Mouse (Mus musculus) embryonic fibroblast, embryonic 13.5 days (primary cell): ENCODE data around the gene Galnt2. TPM values are rescaled to one million over a fixed set of nuclear protein-coding genes. Genes with fewer than 3 reads are reported as not detected.

Experiments
- H3K27ac ChIP-seq: 2 replicates; pipeline ENCODE4 v1.5.1; 2012; ENCODE audit warnings: low read length, control low read depth, inconsistent platforms; ENCODE audit not compliant: insufficient read depth
- H3K4me1 ChIP-seq: 2 replicates; pipeline ENCODE4 v1.6.1; 2011; ENCODE audit warnings: low read length; ENCODE audit not compliant: control insufficient read depth, insufficient read depth
- H3K4me3 ChIP-seq: 2 replicates; pipeline ENCODE4 v1.5.1; 2011; ENCODE audit warnings: mild to moderate bottlenecking, control low read depth, low read length; ENCODE audit not compliant: insufficient read depth
- CTCF ChIP-seq: IDR thresholded peaks from 2 replicates; pipeline ENCODE4 v1.5.1; 2011; ENCODE audit warnings: mild to moderate bottlenecking, control low read depth, low read length, moderate library complexity, borderline replicate concordance; ENCODE audit not compliant: insufficient read depth
- POLR2A ChIP-seq: IDR thresholded peaks from 2 replicates; pipeline ENCODE4 v1.6.1; 2011; ENCODE audit warnings: low read depth, mild to moderate bottlenecking, control low read depth, low read length, moderate library complexity
- polyA plus RNA-seq: library from polyadenylated mRNA; stranded (reverse); fragments of >200 nt; gene quantifications from 2 replicates; pipeline ENCODE4 v1.2.4, GENCODE M21; 2011; ENCODE audit warnings: low read depth; ENCODE audit not compliant: missing spikeins, insufficient read length

Gene Galnt2
- polyA plus RNA-seq, 1 experiment: 20.3 TPM

DNA sequence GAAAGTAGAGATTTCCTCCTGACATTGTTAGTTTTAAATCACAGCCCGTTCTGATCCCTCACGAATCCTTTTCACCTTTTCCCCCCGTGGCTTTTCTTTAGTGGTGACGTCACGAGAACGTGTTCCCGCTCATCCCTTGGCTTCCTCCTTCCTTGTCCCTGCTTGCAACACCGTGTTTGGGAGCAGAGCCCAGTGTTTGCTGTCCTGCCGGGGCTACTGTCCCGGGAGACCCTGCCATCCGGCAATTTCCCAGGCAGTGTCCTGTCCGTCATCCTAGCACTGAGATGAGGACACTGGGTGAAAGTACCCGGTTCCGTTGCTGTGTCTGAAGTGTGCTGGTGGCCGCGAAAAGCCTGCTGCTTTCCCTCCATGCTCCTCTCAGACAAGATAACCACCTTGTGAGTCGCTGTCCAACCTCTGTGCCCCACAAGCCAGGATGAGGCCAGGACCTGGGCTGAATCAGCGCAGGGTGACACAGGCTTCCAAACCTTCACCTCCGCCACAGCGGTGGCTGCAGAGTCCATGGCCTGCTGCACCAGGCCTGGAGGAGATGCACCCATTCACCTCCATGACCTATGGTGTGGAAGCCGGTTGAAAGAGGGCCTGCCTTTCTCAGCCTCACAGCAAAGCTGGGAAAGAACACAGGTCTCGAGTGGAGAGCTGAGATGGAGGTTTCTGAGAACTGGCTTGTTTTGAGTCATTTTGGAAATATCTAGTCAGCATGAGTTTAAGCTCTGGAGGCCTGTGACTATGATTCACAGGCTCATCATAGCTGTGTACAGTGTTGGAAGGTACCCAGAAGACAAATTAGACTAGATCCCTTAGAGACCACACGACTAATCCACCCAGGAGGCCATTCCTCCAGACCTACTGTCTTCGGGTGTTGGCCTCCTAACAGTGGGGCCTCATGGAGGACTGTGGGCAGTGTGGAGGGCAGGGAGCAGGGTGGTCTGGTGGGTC is 47.0 kb downstream of the Galnt2 start:
- Histone ChIP-seq H3K27ac (peak overlapping the region; percentile 94), H3K4me1 (peaks cover 24% of the 10 kb centered on the region), H3K4me3 (no peak overlapping the region)
- no peak for TF ChIP-seq POLR2A
- no peak for TF ChIP-seq CTCF

DNA sequence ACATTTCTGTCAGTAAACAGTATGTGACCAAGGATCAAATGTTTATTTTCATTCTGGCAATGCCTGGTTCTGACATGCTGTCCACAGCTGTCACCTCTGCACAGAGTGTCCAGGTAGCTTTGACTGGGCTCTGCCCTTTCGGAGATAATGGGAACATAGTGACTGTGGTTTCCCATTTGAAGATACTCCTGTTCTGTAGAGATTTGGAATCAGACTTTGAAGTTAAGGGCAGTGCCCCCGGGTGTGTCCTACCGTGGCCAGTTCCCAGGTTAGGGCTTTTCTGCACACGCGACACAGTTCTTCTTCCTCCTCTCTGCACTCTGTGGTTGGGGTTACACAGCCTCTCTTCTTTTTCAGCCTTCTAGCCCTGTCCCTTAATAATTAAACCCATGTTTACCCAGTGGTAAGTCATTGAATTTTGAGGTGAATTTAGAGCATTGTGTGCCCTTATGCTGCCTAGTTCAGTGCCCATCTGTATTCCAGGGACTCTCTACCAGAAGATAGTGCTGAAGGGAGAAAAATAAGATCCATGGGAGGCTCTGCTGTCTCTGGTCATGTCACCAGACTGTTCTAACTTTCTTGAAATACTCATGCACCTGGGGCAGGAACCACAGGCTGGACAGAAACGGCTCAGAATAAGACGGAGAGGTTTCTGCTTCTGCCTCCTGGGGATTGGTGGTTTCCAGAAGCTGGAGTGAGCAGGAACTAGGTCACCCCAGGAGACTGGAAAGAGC is 47.9 kb downstream of the Galnt2 start:
- no peak for TF ChIP-seq POLR2A
- no peak for TF ChIP-seq CTCF
- H3K4me3 ChIP-seq: no peak overlapping the region
- H3K4me1 ChIP-seq: peaks cover 32% of the 10 kb centered on the region
- H3K27ac ChIP-seq: peak overlapping the region; percentile 91

DNA sequence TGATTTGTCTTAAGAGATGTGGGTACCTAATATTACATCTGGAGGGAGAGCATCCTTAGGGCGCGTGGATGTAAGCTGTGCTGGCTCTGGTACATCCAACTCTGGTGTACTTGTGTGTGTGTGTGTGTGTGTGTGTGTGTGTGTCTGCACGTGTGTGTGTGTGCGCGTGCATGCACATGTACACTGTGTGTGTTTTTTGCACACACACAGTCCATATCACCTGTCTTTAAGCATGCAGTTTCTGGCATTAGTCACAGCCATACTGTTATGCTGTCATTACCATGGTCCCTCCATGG is 48.4 kb downstream of the Galnt2 start:
- H3K4me1 ChIP-seq: peaks cover 36% of the 10 kb centered on the region
- no peak overlapping the region for H3K27ac ChIP-seq
- TF ChIP-seq CTCF: no peak
- TF ChIP-seq POLR2A: no peak
- H3K4me3 ChIP-seq: no peak overlapping the region

DNA sequence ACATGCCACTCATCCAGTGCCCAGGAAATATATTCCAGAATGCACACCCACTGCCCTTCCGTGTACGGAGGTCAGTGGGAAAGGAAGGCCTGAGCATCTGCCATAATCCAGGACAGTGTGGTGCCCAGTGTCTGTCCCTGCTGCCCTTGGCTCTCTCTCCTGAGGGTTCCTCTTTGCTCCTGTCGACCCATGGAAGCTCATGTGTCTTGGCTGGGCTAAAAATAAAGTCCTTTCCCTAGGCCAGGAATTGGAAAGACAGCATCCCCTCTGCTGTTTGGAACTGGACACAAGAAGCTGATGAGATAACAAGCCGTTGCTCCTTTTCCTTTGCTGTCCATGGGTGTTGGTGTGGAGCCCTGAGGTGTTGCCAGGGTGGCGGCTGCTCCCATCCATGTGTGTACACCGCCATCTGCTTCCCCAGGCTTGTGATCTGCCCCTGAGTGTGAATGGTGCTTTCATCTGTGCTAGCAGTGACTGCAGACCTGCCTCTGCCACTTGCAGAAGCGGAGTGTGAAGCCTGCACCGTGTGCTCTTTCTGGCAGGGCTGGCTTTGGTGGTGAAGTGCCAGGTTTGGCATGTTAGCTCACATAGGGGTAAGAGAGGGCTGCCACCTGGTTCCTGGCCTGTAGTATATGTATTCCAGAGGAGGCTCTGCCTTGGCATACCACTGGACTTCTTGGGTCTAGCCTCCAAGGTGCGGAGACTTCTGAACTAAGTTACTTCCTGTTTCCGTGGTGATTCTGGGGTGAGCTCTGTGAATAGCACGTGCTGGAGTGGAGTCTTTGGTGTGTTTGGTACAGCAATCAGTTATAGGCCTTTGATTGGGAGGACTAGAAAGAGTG is 50.7 kb downstream of the Galnt2 start:
- no peak overlapping the region for H3K4me3 ChIP-seq
- peaks cover 43% of the 10 kb centered on the region for H3K4me1 ChIP-seq
- no peak overlapping the region for H3K27ac ChIP-seq
- no peak for TF ChIP-seq POLR2A
- no peak for TF ChIP-seq CTCF

DNA sequence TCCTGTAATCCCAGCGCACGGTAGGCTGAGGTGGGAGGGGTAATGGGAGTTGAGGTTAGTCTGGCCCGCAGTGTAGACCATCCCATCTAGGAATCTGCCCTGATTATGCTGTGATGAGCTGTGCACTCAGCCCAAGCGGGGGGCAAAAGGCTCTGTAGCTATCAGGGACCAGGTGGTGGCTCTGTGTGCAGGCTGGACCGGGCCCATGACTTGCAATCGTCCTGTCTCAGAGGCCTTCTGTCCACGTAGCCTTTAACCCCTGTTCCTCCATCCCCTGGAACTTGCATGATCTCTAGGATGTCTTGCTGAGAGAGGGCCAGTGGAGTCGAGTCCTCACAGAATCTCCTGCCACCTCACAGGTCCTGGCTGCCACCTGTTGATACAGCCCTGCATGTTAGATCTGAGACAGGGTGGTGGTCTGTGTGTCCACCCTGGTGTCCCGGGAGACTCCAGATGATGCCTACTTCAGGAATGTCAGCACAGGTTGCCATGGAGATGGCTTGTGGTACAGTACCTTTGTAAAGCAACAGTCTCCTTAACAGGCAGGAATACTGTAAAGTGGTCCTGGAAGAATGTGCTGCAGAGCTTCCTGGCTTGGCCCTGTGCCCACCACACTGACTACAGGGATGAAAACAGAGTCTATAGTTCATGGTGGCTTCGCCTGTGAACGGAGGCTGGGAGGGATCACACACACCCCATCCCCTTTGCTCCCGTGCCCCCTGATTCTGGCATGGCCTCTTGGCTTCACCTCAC is 51.9 kb downstream of the Galnt2 start:
- no peak for TF ChIP-seq CTCF
- no peak for TF ChIP-seq POLR2A
- Histone ChIP-seq H3K4me1 (peaks cover 36% of the 10 kb centered on the region), H3K27ac (peak overlapping the region; percentile 93), H3K4me3 (no peak overlapping the region)

DNA sequence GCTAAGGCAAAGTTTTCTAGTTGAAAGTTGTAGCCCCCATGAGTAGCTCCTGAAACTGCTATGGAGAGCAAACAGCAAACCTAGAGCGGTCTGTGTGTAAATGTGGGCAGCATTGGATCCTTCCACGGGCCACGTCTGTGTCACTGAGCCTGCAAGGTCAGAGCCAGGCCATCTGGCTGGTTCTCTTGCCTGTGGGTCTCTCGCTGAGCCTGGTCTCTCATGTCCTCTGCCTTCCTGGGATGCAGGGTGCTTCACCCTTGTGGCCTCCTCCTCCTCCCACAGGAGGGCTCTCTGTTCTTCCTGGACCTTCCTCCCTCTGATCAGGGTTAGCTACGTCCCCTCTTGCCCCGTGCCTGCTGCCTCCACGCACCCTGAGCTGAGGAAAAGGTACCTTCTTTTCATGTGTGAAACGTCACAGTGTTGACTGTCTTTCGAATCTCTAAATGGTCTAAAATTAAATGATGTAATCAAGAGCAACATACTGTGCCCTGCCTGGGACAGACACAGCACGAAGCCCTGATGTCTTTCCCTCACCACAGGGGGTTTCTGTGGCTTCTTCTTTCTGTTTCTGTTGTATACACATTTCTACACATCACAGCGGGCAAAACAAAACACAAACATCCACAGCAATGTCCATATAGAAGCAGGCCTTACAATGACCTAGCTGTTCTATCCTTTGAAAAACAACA is 52.6 kb downstream of the Galnt2 start:
- no peak overlapping the region for H3K4me3 ChIP-seq
- H3K4me1 ChIP-seq: peaks cover 36% of the 10 kb centered on the region
- no peak; the same call in 1 of the 2 replicates for TF ChIP-seq POLR2A
- no peak for TF ChIP-seq CTCF
- peak overlapping the region; percentile 93 for H3K27ac ChIP-seq

DNA sequence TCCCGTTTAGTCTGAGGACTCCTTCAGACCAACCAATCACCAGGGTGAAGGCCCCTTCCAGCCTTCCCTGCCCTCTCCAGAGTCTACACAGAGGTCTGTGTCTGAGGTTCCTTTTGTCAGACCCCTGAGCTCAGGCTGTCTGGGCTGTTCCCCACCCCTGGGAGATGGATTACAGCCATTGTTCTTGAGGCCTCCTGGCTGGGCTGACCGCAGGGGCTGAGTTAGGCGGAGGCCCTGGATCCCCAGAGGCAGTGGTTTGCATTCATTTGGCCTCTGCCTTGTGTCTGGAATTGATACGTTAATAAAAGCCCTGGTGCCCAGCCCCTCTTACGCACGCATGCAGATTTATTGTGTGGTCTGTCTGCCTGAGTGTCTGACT is 53.1 kb downstream of the Galnt2 start:
- Histone ChIP-seq H3K4me1 (peaks cover 36% of the 10 kb centered on the region), H3K4me3 (no peak overlapping the region), H3K27ac (peak overlapping the region; percentile 93)
- TF ChIP-seq CTCF (no peak), POLR2A (no peak)

DNA sequence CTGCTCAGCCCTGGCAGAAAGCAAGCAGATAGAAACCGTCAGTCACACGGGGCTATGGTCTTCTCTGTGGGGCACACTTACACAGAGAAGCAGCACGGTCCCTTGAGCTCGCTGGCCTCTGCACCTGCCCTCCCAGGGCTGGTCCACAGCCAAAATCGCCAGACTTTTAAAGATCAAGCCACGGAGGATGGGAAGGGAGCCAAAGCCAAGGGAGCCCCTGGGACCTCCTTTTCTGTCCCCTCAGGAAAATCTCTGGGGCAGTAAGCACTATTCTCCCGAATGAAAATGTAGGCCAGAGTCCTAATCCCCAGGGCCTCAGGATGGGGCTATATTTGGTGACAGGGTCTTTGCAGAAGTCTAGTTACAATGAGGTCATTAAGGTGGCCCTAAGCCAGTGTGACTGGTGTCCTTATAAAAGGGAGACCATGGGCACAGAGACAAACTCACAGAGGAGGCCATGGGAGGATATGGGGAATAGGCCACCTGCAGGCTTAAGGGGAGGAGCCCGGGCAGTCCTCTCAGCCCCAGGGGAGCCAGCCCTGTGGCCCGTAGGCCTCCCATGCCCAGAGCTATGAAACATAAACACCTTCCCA is 53.9 kb downstream of the Galnt2 start:
- no peak for TF ChIP-seq CTCF
- no peak for TF ChIP-seq POLR2A
- Histone ChIP-seq H3K4me3 (no peak overlapping the region), H3K4me1 (peaks cover 33% of the 10 kb centered on the region), H3K27ac (peak overlapping the region; percentile 93)
